Mouse (Mus musculus) lung, postnatal 0 days (tissue): Measurements from ENCODE around the gene Fryl.

Experiments
- CTCF ChIP-seq: IDR thresholded peaks from 2 replicates; pipeline ENCODE4 v1.5.1; 2016; ENCODE audit warnings: antibody characterized with exemption, mild to moderate bottlenecking
- EP300 ChIP-seq: IDR thresholded peaks from 2 replicates; pipeline ENCODE4 v1.6.1; 2016; ENCODE audit warnings: antibody characterized with exemption, mild to moderate bottlenecking, control low read depth

DNA sequence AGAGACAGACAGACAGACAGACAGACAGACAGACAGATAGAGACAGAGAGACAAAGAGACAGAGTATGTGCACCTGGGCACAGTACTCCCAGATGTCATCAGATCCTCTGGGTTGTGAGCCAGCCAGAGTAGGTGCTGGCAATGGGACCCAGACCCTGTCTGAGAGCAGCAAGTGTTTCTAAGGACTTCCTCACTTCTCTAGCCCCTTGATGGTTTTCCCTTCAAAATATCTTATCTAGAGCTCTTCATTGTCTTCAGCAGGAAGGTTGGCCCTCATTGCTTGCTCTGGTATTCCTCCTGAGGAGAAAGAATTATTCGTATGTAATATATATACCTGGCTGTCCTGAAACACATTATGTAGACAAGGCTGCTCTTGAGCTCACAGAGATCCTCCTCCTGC, 263.9 kb downstream of the Fryl start:
- TF ChIP-seq CTCF = no peak
- no peak for TF ChIP-seq EP300
